7 mouse cellular contexts compared by ENCODE assay signal in the genomic region with DNA sequence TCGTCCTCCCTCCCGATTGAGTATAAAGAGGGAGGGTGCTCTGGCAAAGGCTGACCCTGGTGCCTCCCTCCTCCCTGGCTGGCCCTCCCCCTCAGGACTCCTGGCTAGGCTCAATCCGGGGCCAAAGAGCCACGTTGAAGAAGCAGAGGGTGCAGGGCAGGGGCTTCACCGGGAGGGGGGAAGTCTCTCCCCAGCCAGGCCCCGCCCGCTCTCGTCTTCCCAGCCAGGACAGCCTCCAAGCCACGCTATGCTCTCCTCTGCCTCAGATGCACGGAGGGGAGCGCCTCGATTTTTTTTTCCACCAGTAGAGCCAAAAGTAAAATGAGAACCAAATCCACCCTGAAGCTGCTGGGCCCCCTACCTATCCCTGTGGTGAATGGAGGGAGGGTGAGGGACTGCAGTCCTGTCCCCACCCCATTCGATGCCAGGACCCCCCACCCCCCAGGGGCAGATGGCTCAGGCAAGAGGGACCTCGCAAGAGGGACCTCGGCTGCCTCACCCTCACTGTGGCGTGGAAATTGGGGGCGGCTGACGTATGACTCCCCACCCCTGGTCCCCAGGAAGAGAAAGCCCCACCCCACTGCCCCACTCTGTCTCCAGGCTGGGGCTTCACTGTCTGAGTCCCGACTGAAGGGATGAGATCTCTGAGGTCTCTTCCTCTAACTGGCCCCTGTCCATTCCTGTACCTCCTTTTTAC. TPM values are rescaled to one million over a fixed set of nuclear protein-coding genes. Genes with fewer than 3 reads are reported as not detected.
DNase-seq lines count a peak whose midpoint lies in the region; ATAC-seq and TF ChIP-seq lines count a peak whose summit lies in the region.

No protein-coding gene starts in this region.

- peak; percentile 77 for DNase-seq in embryo, embryonic 10.5 days (ENCODE audit: low spot score)
- peak; percentile 91 for DNase-seq in midbrain, embryonic 11.5 days (ENCODE audit: low spot score, missing footprints)
- DNase-seq in frontal cortex, adult 2 months (ENCODE audit: extremely low spot score in 1 of 2, low spot score in 1 of 2) = no peak
- DNase-seq in adrenal gland, postnatal 4 days (ENCODE audit: low spot score in 2 of 2) = no peak

- WGBS in heart, embryonic 16.5 days = 2% methylated on average over 19 of the region's 19 CpGs
- WGBS in midbrain, embryonic 11.5 days = 3% methylated on average over 18 of the region's 19 CpGs

- H3K4me2 ChIP-seq in heart, embryonic 16.5 days (ENCODE audit: low read depth, low read length) = peak overlapping the region; percentile 54
- peak overlapping the region; percentile 36 for H3K4me2 ChIP-seq in midbrain, embryonic 11.5 days

- no peaks in the 10 kb centered on the region for H3K36me3 ChIP-seq in E14TG2a.4 (ENCODE audit: insufficient read depth, low read length)
- no peaks in the 10 kb centered on the region for H3K36me3 ChIP-seq in heart, embryonic 16.5 days (ENCODE audit: control insufficient read depth, insufficient read depth)
- no peaks in the 10 kb centered on the region for H3K36me3 ChIP-seq in midbrain, embryonic 11.5 days (ENCODE audit: control insufficient read depth, insufficient read depth, low read length)

- peak; percentile 67 for ATAC-seq in heart, embryonic 16.5 days (replicated peaks; ENCODE audit: extremely low read depth, insufficient read depth, low FRiP score)
- ATAC-seq in midbrain, embryonic 11.5 days (ENCODE audit: low FRiP score) = peak; percentile 40; the same call in 1 of the 2 replicates
- no peak for ATAC-seq in cerebellum, adult (ENCODE audit: insufficient number of reproducible peaks, low FRiP score, low TSS enrichment)

- no peaks in the 10 kb centered on the region for H3K9me3 ChIP-seq in E14TG2a.4 (ENCODE audit: low read length)
- H3K9me3 ChIP-seq in heart, embryonic 16.5 days (replicated peaks; ENCODE audit: control insufficient read depth, low read length) = no peaks in the 10 kb centered on the region
- H3K9me3 ChIP-seq in midbrain, embryonic 11.5 days (ENCODE audit: control insufficient read depth, low read length) = no peaks in the 10 kb centered on the region

- H3K27ac ChIP-seq in heart, embryonic 16.5 days (ENCODE audit: low read length) = peak overlapping the region; percentile 70
- no peak overlapping the region for H3K27ac ChIP-seq in midbrain, embryonic 11.5 days (ENCODE audit: low read depth, low read length)

- H3K4me1 ChIP-seq in E14TG2a.4 (replicated peaks; ENCODE audit: low read depth, low read length) = peaks cover 29% of the 10 kb centered on the region
- H3K4me1 ChIP-seq in heart, embryonic 16.5 days (ENCODE audit: control insufficient read depth, insufficient read depth, low read length) = peaks cover 22% of the 10 kb centered on the region
- peaks cover 12% of the 10 kb centered on the region for H3K4me1 ChIP-seq in midbrain, embryonic 11.5 days (ENCODE audit: control insufficient read depth, insufficient read depth, low read length)

- H3K4me3 ChIP-seq in E14TG2a.4 (replicated peaks; ENCODE audit: low read length) = peak overlapping the region; percentile 32
- H3K4me3 ChIP-seq in heart, embryonic 16.5 days (ENCODE audit: low read length) = peak overlapping the region; percentile 25
- 0 out of 2 replicates have a peak overlapping the region, but pooled peaks have one; percentile 1 for H3K4me3 ChIP-seq in midbrain, embryonic 11.5 days (ENCODE audit: low read depth, low read length)

- H3K27me3 ChIP-seq in E14TG2a.4 (ENCODE audit: insufficient read depth, low read length) = peaks cover 81% of the 10 kb centered on the region
- H3K27me3 ChIP-seq in heart, embryonic 16.5 days (ENCODE audit: control insufficient read depth, insufficient read depth, low read length) = peaks cover 26% of the 10 kb centered on the region
- H3K27me3 ChIP-seq in midbrain, embryonic 11.5 days (ENCODE audit: control insufficient read depth, insufficient read depth, low read length) = peaks cover 32% of the 10 kb centered on the region

- TF ChIP-seq CTCF in E14TG2a.4 (conservative IDR thresholded peaks at IDR 0.05; ENCODE audit: low read length) = no peak

- peak overlapping the region; percentile 59 for H3K9ac ChIP-seq in heart, embryonic 16.5 days (ENCODE audit: low read length)
- peak overlapping the region; percentile 24; the same call in 1 of the 2 replicates for H3K9ac ChIP-seq in midbrain, embryonic 11.5 days (ENCODE audit: low read length)

RNA-seq across cellular contexts. Expression of a gene that starts 53.2 kb away (rescaled TPM):
- polyA plus RNA-seq in heart, embryonic 16.5 days (2015; fragmentation: Nextera tagmentation; extraction: Ambion mirVana) = 669 and 799 TPM in 2 replicates
- 128 and 136 TPM in 2 replicates for polyA plus RNA-seq in midbrain, embryonic 11.5 days (2014; fragmentation: Nextera tagmentation; extraction: Ambion mirVana)
- 6.9 and 8.7 TPM in 2 replicates for polyA plus RNA-seq in frontal cortex, adult 2 months (2012; rRNA removed)
- total RNA-seq in adrenal gland, postnatal 4 days (2021) = 1,000 to 10,000 TPM in 1 of 2 experiments, 100 to 1,000 TPM in 1; 890 to 1,096 TPM

Comparison
In these comparisons a context has a peak if more than half of its experiments do, and no peak if none do; other contexts are left out.
1. DNase-seq: peak in embryo, embryonic 10.5 days (single experiment) and midbrain, embryonic 11.5 days (single experiment); none in frontal cortex, adult 2 months (0 of 2) and adrenal gland, postnatal 4 days (0 of 2).
2. RNA of a gene that starts 53.2 kb away (polyA plus RNA-seq): 669 to 799 TPM in heart, embryonic 16.5 days and 128 to 136 TPM in midbrain, embryonic 11.5 days; 6.9 to 8.7 TPM in frontal cortex, adult 2 months; every median in the first group is over 10 times any median in the second.
3. Peak in every context shown above with its lines, with median percentiles within 50 percentile points of each other: H3K4me3 ChIP-seq.